Mouse (Mus musculus): ENCODE measurements around the gene Mcrip2.
A peak's percentile ranks its signal among the peaks of the same experiment; 100 is the strongest.

The Mcrip2 gene

DNA sequence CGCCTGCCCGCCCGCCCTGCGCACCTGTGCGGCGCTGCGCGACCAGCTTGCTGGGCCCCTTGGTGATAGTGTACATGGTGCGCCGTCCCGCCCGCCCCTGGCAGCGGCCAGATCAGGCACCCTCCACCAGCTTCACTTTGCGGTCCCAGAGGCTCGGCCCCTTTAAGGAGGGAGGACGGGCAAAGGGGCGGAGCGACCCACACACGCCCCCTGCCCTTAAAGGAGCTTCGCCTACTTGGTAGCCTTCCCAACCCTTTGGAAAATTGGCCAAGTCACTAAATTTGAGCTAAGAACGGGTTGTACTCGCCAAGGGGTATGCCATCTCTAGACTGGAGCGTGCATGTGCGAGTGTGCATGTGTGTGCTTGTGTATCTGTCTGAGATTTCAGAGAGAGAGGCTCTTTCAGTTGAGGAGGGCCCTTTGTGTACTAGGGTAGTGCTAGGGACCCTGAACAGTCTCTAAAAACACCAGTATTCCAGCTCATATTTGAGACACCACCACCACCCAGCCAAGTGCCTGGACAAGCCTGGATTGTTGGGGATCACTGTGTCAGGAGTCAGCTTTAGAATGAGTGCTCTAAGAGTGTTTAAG lies at the start of gene Mcrip2:
Mcrip2 (minus strand) TSS at position 164 of the 591 bp plus-strand sequence.
- DNase-seq = peak; percentile 91 to 92

DNA sequence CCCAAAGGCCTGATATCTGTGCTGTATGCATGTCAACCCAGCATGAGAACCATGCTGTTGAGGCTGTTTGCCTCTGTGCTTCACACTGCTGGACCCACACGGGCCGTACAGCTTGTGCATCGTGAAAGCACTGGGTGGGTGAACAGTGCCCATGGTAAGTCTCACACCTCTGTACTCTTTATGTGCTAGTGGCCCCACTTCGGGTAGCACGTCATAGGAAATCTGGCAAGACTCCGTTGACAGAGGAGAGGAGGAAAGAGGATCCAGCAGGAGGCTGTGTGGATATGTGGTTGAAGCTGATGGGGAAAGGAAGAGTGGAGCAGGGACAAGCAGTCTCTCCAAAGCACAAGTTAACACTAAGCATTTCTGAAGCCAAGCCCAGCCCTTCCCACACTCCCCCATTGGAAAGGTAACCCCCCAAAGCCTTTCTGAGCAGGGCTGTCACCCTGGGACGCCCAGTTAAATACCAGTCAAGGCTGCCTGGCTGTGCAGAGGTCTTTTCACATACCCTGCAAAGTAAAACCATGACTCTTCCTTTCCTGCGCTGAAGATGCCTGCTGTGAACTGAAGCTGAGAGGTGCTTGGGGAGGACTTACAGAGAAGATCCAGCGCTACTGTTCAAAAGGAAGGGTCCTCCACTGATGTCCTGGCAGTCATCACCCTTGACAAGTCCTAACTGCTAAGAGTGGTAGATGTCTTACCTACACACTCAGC lies 49.6 kb upstream of the Mcrip2 start:
- no peak for DNase-seq

DNA sequence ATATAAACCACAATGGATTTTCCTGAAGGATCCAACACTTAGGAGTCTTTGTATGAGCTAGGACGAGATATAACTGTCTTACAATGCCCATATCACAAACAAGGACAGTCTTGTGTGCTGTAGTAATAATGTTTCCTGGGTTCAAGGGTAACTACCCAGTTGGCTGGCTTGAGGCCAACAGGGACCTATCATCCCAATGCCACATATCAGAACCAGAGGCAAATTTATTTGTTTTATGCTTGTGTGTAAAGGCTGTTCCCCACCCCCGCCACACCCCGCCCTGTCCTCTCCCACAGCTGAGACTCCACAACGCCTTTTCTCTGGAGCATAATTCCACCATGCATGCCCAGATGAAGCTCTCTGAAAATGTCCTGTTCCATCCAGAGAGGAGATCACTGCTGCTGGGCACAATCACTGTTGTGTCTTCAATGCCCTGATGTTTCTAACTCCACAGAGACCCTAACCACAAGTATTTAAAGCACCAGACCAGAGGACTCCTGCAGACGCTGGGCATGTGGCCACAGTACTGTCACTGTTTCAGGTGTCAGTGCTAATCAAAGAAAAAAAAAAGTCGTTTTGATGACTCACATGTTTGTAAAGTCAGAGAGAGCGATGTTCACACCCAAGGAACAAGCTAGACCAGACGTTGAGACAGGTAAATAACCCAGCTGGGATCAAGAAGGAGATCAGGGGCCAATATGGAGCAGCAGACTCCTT lies 48.5 kb upstream of the Mcrip2 start:
- DNase-seq = no peak

DNA sequence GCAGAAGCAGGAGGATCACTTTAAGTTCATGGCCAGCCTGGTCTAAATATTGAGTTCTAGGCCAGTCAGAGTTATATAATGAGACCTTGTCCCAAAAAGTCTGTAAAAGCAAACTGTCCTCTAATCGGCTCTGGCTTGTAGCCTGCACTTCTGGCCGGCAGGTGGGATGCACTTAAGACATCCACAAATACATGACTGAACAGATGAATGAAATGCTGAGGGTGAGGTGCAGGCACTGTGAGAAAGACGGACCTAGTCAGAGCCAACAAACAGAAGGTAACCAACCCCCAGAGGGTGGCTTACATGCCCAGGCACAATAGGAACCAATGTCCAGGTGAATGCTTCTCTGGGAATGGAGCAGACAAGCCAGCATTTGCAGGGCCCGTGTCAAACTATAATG lies 45.7 kb upstream of the Mcrip2 start:
- DNase-seq = no peak

DNA sequence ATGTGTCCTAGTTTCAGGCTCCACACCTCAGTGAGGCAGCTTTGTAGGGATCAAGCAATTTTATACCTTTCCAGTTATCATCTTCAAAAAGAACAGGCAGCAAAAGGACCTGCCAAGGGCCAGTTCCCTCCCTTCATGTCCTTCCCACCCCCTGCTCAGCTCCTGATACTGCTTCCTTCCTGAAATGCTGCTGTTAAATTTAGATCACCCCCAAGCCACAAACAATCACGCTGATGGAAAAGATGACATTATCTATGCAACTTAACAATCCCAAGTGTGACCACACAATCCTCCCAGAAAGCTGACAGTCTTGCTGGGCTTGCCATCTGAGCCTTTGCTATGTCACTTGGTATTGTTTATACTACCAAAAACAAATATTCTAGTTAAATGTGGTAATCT lies 45.3 kb upstream of the Mcrip2 start:
- DNase-seq = peak; percentile 21 to 27

DNA sequence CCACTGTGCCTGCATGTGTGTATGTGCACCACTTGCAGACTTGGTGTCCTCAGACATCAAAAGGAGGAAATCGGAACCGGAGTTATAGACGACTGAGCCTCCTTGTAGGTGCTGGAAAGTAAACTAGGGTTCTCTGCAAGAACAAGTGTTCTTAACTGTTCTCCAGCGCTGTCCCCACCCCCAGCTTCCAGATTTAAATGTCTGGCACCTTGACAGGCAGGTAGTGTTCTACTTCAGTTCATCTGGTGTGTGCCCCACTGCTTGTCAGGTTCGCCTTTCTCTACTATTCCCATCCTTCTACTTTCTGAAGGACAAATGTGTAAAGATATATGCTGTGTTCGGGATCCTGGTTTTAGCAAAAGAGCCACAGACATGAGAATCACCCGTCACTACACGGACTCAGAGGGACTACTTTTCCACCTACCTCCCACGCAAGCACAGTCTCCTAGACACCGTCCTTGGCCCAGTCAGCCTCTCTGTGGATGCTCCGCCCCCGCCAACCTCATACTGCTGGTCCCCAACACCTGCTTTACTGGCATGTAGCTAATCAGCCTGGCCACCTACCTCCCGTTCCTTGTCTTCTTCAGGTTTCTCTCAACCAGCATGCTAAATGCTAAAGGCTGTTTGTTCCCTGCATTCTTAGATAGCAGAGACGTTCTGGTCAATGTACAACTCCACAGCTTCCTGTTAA lies 44.8 kb upstream of the Mcrip2 start:
- DNase-seq = peak; percentile 53 to 56

DNA sequence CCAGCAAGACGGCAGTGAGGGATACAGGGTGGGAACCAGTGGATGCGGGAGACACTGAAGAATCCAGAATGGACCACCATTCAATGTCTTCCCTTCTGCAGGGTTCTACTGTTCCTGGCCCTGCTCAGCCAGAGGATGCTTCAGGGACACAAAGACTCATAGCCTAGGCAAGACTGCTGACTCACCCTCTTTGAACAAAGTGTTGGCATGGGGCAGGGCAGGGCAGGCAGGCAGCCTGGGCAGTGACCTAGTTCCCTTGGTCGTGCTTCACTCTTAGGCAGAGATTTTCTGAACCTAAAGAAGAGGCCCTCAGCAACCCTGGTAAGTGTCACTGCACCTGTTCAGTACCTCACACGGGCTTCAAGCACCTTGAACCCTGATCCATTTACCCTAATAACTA lies 43.3 kb upstream of the Mcrip2 start:
- peak; percentile 52 to 53 for DNase-seq

DNA sequence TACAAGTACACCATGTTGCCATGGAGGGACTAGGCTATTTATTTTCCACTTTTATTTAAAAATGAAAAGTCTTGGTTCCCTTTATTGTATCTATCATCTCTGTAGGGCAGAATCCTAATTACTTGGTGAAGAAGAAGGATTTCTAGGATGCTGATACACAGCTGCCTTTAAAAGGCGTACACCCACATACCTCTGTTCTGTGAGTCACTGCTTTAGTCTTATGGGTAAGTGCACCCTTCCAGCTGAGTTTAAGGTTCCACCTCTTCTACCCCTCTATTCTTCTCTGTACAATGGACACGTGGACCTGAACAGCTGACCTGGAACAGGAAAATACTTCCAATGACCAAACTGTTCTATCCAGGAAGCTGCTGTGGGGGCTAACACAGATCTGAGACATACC lies 39.1 kb upstream of the Mcrip2 start:
- DNase-seq = no peak

DNA sequence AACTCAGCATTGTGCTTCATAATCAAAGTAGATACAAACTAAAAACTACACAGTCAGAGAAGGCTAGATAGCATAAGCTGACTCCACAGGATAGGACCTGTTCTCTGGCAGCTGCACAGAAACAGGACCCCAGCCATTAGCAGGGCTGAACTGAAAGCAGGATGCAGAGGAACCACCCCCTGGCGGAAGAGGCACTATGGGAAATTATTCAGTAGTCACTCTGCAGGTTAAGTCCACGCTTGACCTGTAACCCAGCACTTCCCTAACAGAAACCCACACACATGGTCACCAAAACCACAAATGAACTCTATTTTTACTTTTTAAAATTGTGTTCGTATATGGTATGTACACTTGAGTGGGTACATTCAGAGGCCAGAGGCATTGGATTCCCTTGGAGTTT lies 34.5 kb upstream of the Mcrip2 start:
- no peak for DNase-seq

DNA sequence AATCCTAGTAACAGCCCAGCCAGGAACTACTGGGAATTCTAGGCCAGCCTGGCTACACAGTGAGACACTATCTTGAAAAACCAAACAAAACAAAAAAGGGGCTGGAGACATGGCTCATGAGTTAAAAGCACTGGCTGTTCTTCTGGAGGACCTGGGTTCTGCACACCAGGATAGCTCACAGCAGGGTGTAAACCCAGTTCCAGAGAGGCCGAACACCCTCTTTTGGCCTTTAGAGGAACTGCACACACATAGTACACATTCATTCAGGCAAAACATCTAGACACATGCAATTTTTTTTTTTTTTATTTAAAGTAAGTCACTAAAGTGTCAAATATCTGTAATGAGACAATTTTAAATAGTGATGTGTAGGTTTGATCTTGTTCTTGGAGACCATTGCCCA lies 31.6 kb upstream of the Mcrip2 start:
- no peak for DNase-seq

DNA sequence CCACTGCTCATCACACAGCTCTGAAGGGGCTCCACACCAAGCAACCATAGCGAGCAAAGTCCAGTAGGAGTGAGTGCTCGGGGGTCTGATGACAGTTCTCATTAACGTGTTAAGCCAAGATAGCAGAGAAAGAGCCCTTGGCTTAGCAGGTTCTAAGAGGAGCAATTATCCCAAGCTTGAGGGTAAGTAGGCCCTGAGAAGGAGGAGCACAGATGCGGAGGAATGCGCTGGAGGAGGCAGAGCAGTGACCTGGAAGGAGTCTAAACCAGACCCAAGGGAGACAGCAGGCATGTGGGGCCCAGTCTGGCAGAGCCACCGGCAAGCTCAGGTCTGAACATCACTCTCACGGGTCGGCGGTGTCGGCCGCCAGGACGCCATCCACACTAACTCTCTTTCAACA lies 27.3 kb upstream of the Mcrip2 start:
- no peak for DNase-seq

DNA sequence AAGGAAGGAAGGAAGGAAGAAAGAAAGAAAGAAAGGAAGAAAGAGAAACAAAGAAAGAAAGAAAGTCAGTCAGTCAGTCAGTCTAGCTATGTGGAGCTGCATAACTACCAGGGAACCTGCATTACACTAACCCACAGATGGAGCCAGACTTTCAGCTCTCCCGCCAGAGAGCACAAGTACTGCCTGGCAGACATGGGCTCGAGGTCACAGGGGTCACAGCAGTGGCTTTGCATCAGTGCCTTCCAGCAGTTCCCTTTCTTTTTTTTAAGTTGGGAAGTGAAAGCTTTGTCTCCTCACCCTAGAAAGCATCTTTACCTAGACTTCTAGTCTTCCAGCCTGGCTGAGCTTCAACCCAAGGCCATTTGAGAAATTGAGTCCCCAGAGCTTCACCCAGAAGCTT lies 26.9 kb upstream of the Mcrip2 start:
- peak; percentile 71 to 78 for DNase-seq

DNA sequence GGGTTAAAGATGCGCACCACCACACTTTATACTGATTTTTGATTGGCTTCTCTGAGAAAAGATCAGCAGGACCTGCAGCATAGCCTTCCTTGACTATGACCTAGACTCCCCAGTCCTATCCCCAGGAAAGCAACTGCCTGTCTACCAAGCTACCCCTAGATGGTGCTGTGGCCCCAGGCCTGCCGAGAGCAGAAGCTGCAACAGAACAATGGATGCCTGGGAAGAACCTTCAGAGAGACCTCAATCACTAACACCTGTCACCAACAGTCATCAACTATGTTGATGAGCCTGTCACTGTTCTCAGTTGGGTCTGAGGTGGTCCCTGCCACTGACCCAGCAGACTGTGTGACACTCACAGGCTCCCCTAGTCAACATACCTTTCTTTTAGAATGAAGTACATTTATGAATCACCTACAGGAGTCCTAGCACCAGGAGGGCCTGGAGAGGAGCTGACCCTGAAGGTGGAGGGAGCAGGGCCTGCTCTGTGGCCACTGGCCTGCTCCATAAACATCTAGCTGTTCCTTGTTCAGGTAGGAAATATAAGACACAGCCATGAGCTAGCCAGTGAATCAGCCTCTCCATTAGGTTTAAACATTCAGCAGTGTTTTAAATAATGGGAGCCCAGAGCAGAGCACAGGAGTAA lies 25.5 kb upstream of the Mcrip2 start:
- DNase-seq = peak; percentile 75 to 85

DNA sequence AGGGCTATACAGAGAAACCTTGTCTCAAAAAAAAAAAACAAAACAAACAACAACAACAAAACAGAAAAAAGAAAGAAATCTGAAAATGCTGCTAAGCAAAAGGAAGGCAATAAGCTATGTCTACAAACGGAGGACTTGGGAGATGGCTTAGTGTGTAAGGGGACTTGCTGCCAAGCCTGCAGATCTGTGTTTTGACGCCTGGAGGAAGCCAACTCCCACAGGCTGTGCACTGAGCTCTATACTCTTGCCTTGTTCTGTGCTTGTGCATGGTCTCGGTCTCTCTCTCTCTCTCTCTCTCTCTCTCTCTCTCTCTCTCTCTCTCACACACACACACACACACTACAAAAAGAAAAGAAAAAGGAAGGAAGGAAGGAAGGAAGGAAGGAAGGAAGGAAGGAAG lies 20.3 kb upstream of the Mcrip2 start:
- DNase-seq = no peak

DNA sequence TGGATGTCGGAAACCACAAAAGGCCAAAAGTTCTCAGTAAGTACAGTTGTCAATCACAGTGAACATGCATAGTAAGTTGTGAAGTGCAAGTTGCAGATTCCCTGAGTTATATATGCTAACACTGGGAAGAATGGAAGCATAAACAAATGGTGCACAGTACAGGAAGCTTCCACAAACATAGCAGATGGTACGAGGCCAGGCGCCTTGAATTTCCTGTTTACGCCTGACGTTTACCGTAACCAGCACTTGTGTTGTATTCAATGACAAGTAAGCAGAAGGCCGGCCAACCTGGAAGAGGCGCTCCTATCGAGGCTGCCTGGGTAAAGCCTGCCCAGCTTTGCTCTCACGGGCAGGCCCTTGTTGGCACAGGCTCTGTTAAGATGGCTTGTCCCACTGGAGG lies 18.9 kb upstream of the Mcrip2 start:
- DNase-seq = no peak

DNA sequence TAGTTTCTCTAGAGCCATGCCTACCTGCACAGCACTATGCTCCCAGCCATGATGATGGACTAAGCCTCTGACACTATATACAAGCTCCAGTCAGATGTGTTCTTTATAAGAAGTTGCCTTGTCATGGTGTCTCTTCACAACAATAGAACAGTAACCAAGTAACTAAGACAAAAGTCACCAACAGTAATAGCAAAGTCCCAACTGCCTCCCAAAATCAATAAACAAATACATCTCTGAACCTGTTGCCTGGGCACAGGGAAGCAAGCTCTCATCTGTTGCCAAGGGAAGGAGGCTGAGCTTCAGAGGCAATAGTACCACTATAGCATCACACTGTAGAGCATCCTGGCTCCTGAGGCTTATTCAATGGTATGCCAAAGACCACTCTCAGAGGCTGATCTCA lies 18.2 kb upstream of the Mcrip2 start:
- no peak for DNase-seq

DNA sequence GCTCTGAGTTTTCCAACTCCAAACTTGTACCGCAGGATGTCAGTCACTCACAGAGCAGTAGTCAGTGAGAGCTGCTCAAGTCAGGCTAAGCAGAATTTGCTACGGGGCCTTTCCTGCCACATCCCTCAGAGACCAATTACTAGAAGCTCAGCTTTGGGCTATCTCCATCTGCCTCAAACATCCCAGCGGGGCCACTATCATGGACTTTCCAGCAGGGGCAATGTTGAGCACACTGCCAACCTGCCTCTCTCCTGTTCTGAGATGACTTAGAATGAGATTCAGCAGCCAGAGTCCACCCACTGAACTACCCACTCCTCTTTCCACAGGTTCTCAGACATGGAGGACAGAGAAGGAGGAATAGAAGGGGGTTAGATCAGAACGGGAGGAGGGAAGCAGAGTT lies 17.1 kb upstream of the Mcrip2 start:
- DNase-seq = peak in 1 of 2 experiments; percentile 55

DNA sequence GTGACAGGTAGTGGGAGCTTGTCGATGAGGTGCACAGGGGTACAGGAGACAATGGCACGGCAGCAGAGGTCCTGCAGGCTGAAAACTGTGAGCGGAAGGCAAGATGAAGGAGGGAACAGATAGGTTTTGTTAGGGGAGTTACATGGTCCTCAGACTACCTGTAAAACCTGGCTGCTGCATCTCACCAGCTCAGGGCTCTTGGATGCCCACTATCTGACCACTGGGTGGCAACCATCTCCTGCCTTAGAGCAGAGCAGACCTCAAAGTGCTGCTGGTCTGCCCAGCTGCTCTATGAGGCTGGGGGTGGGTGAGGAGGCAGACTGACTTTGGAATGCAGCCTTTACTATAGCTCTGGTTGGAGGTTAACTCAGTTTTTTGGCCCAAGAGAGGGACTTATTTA lies 15.3 kb upstream of the Mcrip2 start:
- DNase-seq = no peak

DNA sequence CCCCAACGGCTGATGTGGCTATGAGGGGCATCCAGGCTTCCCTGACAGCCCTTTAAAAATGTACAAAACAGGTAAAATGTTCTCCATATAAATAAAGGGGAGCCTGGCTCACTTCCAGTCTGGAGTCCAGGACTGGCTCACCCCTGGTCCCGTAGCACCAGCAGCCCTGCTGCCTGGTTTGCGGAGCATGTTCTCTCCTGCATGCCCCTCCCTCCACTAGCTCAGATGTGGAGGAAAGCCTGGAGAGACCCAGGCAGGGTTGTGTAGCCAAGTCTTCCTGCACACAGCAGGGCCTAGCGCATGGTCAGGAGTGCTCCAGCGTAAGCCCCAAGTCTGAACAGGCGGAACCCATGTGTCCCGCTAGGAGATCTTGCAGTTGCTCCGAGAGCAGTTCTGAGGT lies 14.7 kb upstream of the Mcrip2 start:
- DNase-seq = no peak

DNA sequence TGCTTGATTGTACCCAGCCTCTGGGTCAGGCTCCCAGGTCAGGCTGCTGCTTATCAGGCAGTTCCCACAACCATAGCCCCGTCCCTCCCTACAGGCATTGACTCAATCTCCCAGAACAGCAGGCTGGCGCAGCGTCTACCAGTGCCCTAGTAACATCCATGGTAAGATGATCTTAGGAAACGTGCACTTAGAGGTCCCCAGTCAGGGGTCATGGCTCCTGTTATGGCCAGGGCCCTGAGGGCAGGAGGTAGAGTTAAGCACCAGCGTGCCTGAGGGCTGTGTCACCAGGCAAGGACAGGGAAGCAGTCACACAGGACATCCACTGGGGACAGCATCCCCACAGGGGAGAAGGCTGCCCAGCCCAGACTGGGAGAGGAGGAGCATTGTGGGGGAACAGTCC lies 13.7 kb upstream of the Mcrip2 start:
- DNase-seq = no peak

DNA sequence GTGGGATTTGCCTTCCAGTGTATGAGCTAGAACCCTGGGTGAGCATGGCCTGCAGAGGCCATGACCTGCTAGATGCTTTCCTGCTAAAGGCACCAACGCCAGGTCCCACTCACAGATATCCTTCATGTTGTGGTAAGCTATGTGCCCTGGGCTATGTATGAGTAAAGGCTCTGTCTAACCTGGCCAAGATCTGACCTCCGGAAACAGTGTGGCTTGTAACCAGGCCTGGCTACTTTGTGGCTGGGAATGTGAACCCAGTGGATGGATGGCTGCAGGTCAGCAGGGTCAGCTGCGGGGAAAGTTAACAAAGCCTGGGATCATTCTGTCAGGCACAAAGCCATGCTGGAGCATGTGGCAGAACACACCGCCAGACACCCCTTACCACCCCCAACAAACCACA lies 13.1 kb upstream of the Mcrip2 start:
- DNase-seq = no peak

DNA sequence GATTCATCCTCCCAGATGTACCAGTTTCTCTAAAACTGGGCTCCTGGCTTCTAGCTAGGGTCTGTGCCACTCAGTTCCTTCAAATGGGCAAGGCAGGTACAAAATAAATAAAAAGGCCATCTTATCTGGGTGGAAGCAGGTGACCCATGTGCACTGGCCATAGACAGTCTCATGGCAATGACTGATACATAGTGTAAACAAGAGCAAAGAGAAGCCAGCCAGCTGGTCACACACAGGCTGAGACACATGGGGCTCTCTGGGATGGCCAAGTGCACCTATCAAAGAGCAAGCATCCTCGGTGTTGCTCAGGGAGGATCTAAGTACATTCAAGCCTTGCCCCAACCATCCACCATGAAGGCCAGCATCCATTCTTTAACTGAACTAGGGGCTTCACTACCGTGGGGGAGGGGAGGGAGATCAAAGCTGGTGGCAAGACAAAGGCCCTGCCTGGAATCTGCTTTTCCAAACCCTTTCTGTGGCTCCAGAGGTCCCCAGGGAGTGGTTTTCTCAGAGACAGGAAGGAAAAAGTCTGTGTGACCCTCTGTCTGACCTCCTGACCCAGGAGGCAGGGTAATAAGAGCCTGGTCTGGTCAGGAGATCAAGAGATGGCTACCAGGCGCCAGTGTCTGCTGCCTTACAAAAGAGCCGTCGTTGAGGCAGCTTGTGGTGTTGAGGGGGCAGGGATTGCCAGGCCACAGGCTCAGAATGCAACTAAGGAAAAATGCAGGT lies 12.5 kb upstream of the Mcrip2 start:
- DNase-seq = peak; percentile 48 to 65
